Mouse (Mus musculus) cortical plate, adult 2 months (tissue): Measurements from ENCODE around the gene Fkbp5.

Source experiments
- CTCF ChIP-seq: fragments of 200-500 bp; IDR thresholded peaks from 2 replicates; pipeline ENCODE4 v1.5.1; 2011; ENCODE audit warnings: mild to moderate bottlenecking, control low read depth, low read length; ENCODE audit not compliant: insufficient read depth; ENCODE audit errors: extremely low read depth
- POLR2A ChIP-seq: fragments of 200-500 bp; IDR thresholded peaks from 2 replicates; pipeline ENCODE4 v1.6.1; 2011; ENCODE audit warnings: mild to moderate bottlenecking, low read length, control low read depth; ENCODE audit not compliant: insufficient read depth; ENCODE audit errors: extremely low read depth

GRCm38 (mm10) chr17:28521071-28521726 lies 3.9 kb upstream of the Fkbp5 start:
- no peak for TF ChIP-seq CTCF
- TF ChIP-seq POLR2A = no peak
